Mouse (Mus musculus) hindbrain, embryonic 16.5 days (tissue): ENCODE results near the gene Adgrg5. TPM values are rescaled to one million over a fixed set of nuclear protein-coding genes. Genes with fewer than 3 reads are reported as not detected.

Experiments used
- ATAC-seq: fragments of 200-750 bp; cut with Nextera tagmentation; 2 replicates; pipeline ENCODE4 v1.8.0; 2017; ENCODE audit warnings: moderate TSS enrichment, moderate library complexity
- H3K27ac ChIP-seq: fragments of 300-500 bp; sonication (generic); 2 replicates; pipeline ENCODE4 v1.5.1; 2014; ENCODE audit warnings: low read depth, mild to moderate bottlenecking, control low read depth, low read length, moderate library complexity
- H3K27me3 ChIP-seq: fragments of 300-500 bp; sonication (generic); replicated peaks from 2 replicates; pipeline ENCODE4 v1.6.1; 2014; ENCODE audit warnings: low read length; ENCODE audit not compliant: control insufficient read depth, insufficient read depth
- H3K36me3 ChIP-seq: fragments of 300-500 bp; sonication (generic); 2 replicates; pipeline ENCODE4 v1.6.1; 2014; ENCODE audit warnings: mild to moderate bottlenecking, low read length, moderate library complexity, mixed read lengths; ENCODE audit not compliant: control insufficient read depth, insufficient read depth
- H3K4me1 ChIP-seq: fragments of 300-500 bp; sonication (generic); 2 replicates; pipeline ENCODE4 v1.6.1; 2014; ENCODE audit warnings: low read depth, low read length; ENCODE audit not compliant: control insufficient read depth, insufficient read depth
- H3K4me2 ChIP-seq: fragments of 300-500 bp; sonication (generic); 2 replicates; pipeline ENCODE4 v1.6.1; 2014; ENCODE audit warnings: mild to moderate bottlenecking, low read length, control low read depth, moderate library complexity
- H3K4me3 ChIP-seq: fragments of 300-500 bp; sonication (generic); 2 replicates; pipeline ENCODE4 v1.5.1; 2014; ENCODE audit warnings: mild to moderate bottlenecking, low read length, control low read depth, moderate library complexity
- H3K9ac ChIP-seq: fragments of 300-500 bp; sonication (generic); 2 replicates; pipeline ENCODE4 v1.6.1; 2014; ENCODE audit warnings: low read depth, mild to moderate bottlenecking, control low read depth, low read length, moderate library complexity
- H3K9me3 ChIP-seq: fragments of 300-500 bp; sonication (generic); 2 replicates; pipeline ENCODE4 v1.6.1; 2014; ENCODE audit warnings: mild to moderate bottlenecking, low read length, moderate library complexity; ENCODE audit not compliant: control insufficient read depth
- WGBS: fragments of 180-500 bp; shearing (Covaris S2); extraction: QIAGEN DNeasy Blood & Tissue Kit; methylation state at CpG from one replicate; pipeline ENCODE4 v1.1.7; 2014; 5-methylcytosine and 5-hydroxymethylcytosine counted together
- polyA plus RNA-seq: library from polyadenylated mRNA; unstranded; fragments of >200 nt; fragmentation: Nextera tagmentation; extraction: Ambion mirVana; gene quantifications from 2 replicates; pipeline ENCODE4 v1.2.1, GENCODE M21; 2015

The Adgrg5 gene
- polyA plus RNA-seq, 1 experiment from 2014 or later: 0.09 TPM

DNA sequence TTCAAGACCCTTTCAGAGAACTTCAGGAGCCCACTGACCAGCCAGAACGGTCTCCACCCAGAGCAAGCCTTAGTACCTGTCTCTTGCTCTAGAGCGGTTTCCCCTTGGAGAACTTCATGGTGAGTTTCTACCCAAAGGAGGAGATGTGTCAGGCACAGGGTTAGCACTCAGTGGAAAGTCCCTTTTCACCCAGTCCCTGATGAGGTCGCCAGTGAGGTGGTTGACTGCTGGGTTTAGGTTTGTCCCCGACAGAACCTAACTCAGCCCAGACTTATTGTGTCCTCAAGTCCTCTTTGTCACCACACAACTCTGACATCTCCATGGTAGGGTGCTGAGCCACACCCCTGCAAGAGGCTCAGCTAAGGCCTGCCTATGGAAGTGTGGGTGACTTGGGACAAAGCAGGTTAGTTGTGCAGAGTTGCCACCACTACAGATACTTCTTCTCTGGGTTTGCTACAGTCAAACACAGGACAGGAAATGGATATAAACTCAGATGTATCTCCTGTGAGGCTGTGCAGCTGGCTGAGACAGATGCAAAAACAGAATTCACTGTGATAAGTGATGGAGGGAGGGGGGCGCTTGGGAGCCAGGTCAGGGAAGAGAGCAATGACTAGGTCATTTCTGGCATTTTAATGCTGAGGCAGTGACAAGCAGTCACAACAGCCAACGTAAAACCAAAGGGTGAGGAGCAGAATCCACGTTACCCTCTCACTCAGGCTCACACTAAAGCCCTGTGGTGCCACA, 30.3 kb downstream of the Adgrg5 start:
- Histone ChIP-seq H3K4me3 (no peak overlapping the region), H3K9me3 (no peaks in the 10 kb centered on the region), H3K9ac (no peak overlapping the region), H3K4me2 (no peak overlapping the region), H3K4me1 (no peaks in the 10 kb centered on the region), H3K27ac (no peak overlapping the region), H3K36me3 (no peaks in the 10 kb centered on the region), H3K27me3 (no peaks in the 10 kb centered on the region)
- ATAC-seq: no peak
- 74% methylated on average over 7 of the region's 7 CpGs for WGBS

GRCm38 (mm10) chr8:94954368-94954737, 30.9 kb downstream of the Adgrg5 start:
- Histone ChIP-seq H3K4me1 (no peaks in the 10 kb centered on the region), H3K27ac (no peak overlapping the region), H3K9ac (no peak overlapping the region), H3K36me3 (no peaks in the 10 kb centered on the region), H3K4me2 (no peak overlapping the region), H3K4me3 (no peak overlapping the region), H3K9me3 (no peaks in the 10 kb centered on the region), H3K27me3 (no peaks in the 10 kb centered on the region)
- WGBS: 50% methylated on average over 7 of the region's 7 CpGs
- no peak for ATAC-seq

- Histone ChIP-seq H3K27me3 (no peaks in the 10 kb centered on the region), H3K4me1 (no peaks in the 10 kb centered on the region), H3K36me3 (no peaks in the 10 kb centered on the region), H3K9me3 (no peaks in the 10 kb centered on the region), H3K27ac (no peak overlapping the region), H3K4me2 (no peak overlapping the region), H3K9ac (no peak overlapping the region), H3K4me3 (no peak overlapping the region)
- no peak for ATAC-seq
- 42% methylated on average over 9 of the region's 9 CpGs for WGBS
Observed at GRCm38 (mm10) chr8:94954921-94955758, 31.6 kb downstream of the Adgrg5 start.

GRCm38 (mm10) chr8:94956078-94956574, 32.6 kb downstream of the Adgrg5 start:
- no peak overlapping the region for H3K9ac ChIP-seq
- H3K27me3 ChIP-seq: no peaks in the 10 kb centered on the region
- no peak overlapping the region for H3K27ac ChIP-seq
- WGBS: 100% methylated on average over 1 of the region's 1 CpGs
- no peak overlapping the region for H3K4me2 ChIP-seq
- no peaks in the 10 kb centered on the region for H3K9me3 ChIP-seq
- ATAC-seq: no peak
- H3K4me3 ChIP-seq: no peak overlapping the region
- no peaks in the 10 kb centered on the region for H3K36me3 ChIP-seq
- no peaks in the 10 kb centered on the region for H3K4me1 ChIP-seq

DNA sequence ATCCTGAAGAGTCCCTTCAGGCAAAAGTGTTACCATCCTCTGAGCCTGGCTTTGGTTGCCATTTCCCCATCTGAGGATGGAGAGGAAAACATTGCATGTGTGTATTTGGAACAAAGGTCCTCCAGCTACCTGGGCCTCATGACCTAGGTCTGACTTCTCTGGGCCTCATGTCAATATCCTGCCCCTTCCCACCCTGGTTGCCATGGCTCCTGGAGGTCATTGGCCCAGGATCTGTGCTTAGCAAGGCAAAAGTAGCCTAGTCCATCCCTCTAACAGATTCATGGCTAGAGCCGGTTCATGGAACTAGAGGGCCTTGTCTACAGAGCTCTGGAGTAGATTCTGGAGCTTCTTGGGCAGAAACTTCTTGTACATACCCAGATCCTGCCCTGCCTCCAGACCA, 38.7 kb downstream of the Adgrg5 start:
- Histone ChIP-seq H3K9ac (no peak overlapping the region), H3K36me3 (no peaks in the 10 kb centered on the region), H3K9me3 (no peaks in the 10 kb centered on the region), H3K4me1 (no peaks in the 10 kb centered on the region), H3K27ac (no peak overlapping the region), H3K4me3 (no peak overlapping the region), H3K27me3 (no peaks in the 10 kb centered on the region), H3K4me2 (no peak overlapping the region)
- no peak for ATAC-seq
- 86% methylated on average over 1 of the region's 1 CpGs for WGBS

DNA sequence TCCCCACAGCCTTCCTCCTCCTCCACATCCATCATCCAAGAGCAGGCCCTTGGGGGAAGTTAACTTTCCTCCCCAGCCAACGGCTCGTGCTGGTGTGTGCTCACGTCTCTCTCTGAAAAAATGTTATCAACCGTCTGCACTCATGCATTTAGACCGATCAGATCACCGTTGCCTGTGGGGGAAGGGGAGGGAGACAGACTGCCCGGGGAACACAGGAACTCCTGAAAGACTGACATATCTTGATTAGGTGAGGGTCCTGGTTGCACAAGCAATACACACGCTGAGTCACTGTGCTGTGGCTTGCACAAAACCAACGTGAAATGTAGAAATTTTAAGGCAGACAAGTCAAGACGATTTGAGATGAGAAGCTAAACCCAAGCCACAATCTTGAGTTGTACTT, 41.3 kb downstream of the Adgrg5 start:
- no peaks in the 10 kb centered on the region for H3K36me3 ChIP-seq
- no peak overlapping the region for H3K27ac ChIP-seq
- H3K9ac ChIP-seq: no peak overlapping the region
- ATAC-seq: no peak
- 58% methylated on average over 10 of the region's 10 CpGs for WGBS
- no peaks in the 10 kb centered on the region for H3K9me3 ChIP-seq
- H3K27me3 ChIP-seq: no peaks in the 10 kb centered on the region
- no peaks in the 10 kb centered on the region for H3K4me1 ChIP-seq
- no peak overlapping the region for H3K4me3 ChIP-seq
- no peak overlapping the region for H3K4me2 ChIP-seq

- Histone ChIP-seq H3K36me3 (no peaks in the 10 kb centered on the region), H3K4me1 (no peaks in the 10 kb centered on the region), H3K9ac (no peak overlapping the region), H3K9me3 (no peaks in the 10 kb centered on the region), H3K27me3 (no peaks in the 10 kb centered on the region), H3K27ac (no peak overlapping the region), H3K4me2 (no peak overlapping the region), H3K4me3 (no peak overlapping the region)
- WGBS: 13% methylated on average over 7 of the region's 7 CpGs
- no peak for ATAC-seq
Observed at GRCm38 (mm10) chr8:94966578-94966977, 43.1 kb downstream of the Adgrg5 start.

- no peaks in the 10 kb centered on the region for H3K9me3 ChIP-seq
- no peaks in the 10 kb centered on the region for H3K36me3 ChIP-seq
- H3K4me1 ChIP-seq: no peaks in the 10 kb centered on the region
- WGBS: 88% methylated on average over 4 of the region's 4 CpGs
- ATAC-seq: no peak
- no peak overlapping the region for H3K4me2 ChIP-seq
- no peak overlapping the region for H3K4me3 ChIP-seq
- no peak overlapping the region for H3K27ac ChIP-seq
- H3K27me3 ChIP-seq: no peaks in the 10 kb centered on the region
- no peak overlapping the region for H3K9ac ChIP-seq
Observed at GRCm38 (mm10) chr8:94967071-94967470, 43.6 kb downstream of the Adgrg5 start.

DNA sequence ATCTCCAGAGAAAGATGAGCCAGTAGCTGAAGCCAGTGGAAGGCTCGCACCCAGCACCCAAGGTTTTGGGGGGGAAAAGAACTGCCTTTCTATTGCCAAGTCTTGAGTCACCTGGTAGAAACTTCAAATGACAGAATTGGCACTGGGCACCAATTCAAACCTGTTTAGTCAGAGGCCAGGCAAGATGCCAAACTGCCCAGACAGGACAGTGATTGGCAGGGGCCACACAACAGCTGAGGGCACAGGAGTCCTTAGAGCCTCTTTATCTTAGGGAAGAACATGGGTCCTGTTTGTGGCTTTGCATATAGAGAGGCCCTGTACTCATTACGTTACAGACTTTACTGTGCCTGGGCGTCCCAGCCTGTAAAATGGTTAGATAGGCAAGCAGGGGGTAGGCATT, 44.1 kb downstream of the Adgrg5 start:
- 60% methylated on average over 3 of the region's 3 CpGs for WGBS
- Histone ChIP-seq H3K9me3 (no peaks in the 10 kb centered on the region), H3K4me3 (no peak overlapping the region), H3K9ac (no peak overlapping the region), H3K27ac (no peak overlapping the region), H3K27me3 (no peaks in the 10 kb centered on the region), H3K4me1 (no peaks in the 10 kb centered on the region), H3K4me2 (no peak overlapping the region), H3K36me3 (no peaks in the 10 kb centered on the region)
- ATAC-seq: no peak
